Mouse (Mus musculus): ENCODE results near the gene Fam71d.

Fam71d gene

DNA sequence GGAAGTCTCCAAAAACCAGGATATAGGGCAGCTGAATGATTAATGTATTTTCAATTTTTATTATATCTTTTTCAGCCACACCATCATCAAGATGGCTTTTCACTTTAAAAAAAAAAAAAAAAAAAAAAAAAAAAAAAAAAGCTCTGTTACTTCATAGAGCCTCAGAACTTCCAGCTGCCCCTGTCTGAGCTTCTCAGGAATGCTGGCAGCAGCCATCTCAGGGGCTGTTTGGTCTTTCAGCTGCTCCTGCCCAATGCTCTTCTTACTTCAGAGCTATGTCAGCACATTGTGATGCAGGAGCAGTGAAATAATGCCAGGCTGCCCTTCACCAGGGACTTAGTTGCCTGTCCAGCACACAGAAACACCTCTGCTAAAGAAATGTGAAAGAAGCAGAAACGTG, at the start of gene Fam71d:
Gene Fam71d (plus strand): TSS at position 211 of the 400 bp plus-strand sequence.
- in situ Hi-C loops (cut with MboI; ENCODE audit: low pct_unique_long_range_greater_than_20kb in 1 of 2, low sequenced_read_pairs in 2 of 2, unreplicated experiment in 1 of 2) = no loop called here

DNA sequence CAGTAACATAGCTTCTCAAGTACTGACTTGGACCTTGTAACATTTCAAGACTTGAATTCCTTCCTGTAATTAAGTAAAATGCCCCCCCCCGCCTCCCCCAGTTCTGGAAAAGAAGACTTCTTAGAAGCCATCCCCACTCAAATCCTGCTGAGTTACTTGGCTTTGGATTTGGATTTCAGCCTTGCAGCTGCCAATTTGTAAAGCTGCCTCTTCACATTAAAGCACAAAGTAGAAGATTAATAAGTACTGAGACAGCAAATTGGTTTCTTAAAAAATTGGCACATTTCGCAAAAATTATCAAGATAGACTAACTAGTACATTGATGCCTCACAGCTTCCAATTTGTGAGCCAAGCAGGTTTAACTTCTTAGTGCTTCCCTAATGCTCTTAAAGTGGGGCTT, 47.6 kb upstream of the Fam71d start:
- in situ Hi-C loops (cut with MboI; ENCODE audit: low pct_unique_long_range_greater_than_20kb in 1 of 2, low sequenced_read_pairs in 2 of 2, unreplicated experiment in 1 of 2) = no loop called here

DNA sequence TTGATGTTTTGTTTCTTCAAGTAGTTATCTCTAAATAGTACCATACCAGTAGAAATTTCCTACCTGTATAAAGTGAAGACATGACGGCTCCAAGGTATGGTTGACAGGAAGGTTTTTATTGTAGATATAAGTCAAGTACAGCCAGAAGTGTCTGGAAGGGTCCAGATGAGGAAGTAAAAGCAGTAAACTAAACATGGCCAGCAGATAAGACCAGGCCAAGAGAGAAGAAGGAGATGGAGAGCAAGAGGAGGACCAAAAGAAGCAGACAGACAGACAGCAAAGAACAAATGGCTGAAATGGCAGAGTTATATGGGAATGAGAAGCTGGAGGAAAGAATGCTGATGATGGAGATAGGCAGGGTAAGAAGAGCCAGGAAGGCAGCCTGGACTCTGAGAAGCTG, 46.1 kb upstream of the Fam71d start:
- in situ Hi-C loops (cut with MboI; ENCODE audit: low pct_unique_long_range_greater_than_20kb in 1 of 2, low sequenced_read_pairs in 2 of 2, unreplicated experiment in 1 of 2) = no loop called here

DNA sequence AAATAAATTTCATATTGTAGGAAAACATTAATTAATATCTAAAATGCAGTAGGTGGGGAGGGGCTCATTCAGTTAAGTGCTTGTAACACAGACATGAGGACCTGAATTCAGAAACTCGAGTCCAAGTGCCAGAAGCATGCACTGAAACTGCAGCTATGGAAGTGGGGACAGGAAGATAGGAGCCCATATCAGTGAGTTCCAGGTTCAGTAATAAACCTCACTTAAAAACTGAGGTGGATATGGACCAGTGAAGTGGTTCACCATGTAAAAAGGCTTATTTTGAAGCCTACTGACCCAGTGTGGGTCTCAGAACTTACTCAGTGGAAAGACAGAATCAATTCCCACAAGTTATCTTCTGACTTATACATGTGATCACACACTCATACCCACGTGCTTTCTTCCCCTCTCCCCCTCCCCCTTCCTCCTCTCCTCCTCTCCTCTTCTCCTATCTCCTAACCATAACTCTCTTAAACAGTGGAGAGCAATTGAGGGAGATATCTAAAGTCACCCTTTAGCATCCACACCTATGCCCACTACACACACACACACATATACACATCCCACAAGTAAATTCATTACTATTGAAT, 31.5 kb upstream of the Fam71d start:
- in situ Hi-C loops (cut with MboI; ENCODE audit: low pct_unique_long_range_greater_than_20kb in 1 of 2, low sequenced_read_pairs in 2 of 2, unreplicated experiment in 1 of 2) = no loop called here

DNA sequence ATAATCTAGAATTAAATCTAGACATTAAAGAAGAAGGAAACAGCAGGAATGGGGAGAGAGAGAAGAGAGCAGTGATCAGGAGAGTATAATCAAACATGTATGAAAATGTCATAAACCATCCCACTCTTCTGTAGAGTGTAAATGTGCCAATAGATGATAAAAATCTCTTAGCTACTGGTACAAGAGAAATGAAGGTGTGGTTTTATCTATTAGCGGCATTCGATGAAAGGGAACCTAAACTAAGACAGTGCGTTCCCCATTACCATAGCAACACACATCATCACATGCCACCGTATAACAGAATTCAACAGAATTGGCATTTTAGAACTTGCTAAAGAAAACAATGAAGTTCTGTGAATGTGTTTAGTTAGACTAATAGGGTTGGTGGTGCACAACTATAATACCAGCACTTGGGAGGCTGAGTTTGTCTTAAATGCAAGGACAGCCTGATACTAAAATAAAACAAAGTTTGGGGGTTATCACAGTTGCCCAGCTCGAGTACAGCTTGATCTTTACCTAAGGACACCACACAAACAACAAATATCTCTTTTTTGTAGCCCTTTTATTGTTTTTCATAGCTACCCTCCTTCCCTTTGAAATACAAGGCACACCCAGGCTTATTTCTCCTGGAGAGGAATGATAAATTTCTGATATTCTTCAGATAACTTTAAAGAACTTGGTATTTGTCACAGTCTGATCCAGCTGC, 13.1 kb upstream of the Fam71d start:
- in situ Hi-C loops (cut with MboI; ENCODE audit: low pct_unique_long_range_greater_than_20kb in 1 of 2, low sequenced_read_pairs in 2 of 2, unreplicated experiment in 1 of 2) = no loop called here

DNA sequence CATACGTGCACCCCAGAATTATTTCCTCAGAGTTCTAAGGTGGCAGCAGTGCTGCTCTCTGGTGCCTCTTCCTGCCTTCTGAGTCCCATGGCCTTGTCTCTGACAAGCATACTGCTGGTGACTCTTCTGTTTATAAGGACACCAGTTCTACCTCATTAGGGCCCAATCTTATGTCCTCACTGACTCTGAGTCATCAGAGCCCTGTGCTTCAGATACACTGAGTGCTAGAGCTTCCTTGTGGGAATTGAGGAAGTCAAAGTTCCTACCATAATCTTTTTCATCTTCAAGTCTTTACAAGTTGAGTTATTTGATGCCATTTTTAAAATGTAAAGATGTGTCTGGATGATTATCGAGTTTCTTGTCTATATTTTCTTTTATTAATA, 12.5 kb upstream of the Fam71d start:
- in situ Hi-C loops (cut with MboI; ENCODE audit: low pct_unique_long_range_greater_than_20kb in 1 of 2, low sequenced_read_pairs in 2 of 2, unreplicated experiment in 1 of 2) = no loop called here

DNA sequence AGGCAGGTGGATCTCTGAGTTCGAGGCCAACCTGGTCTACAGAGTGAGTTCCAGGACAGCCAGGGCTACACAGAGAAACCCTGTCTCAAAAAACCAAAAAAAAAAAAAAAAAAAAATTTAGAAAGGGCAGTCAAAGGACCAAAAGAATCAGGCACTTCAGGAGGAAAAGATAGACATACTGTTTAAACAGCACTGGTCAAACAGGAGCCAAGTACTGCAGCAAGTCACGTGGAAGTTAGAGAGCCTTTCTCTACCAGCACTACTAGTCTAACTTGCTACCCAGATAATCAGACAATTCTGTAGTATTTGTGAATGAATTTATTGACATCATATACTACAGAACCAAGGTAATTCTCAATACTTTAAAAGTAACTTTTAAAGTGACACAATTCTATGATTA, 10.3 kb upstream of the Fam71d start:
- in situ Hi-C loops (cut with MboI; ENCODE audit: low pct_unique_long_range_greater_than_20kb in 1 of 2, low sequenced_read_pairs in 2 of 2, unreplicated experiment in 1 of 2) = no loop called here

DNA sequence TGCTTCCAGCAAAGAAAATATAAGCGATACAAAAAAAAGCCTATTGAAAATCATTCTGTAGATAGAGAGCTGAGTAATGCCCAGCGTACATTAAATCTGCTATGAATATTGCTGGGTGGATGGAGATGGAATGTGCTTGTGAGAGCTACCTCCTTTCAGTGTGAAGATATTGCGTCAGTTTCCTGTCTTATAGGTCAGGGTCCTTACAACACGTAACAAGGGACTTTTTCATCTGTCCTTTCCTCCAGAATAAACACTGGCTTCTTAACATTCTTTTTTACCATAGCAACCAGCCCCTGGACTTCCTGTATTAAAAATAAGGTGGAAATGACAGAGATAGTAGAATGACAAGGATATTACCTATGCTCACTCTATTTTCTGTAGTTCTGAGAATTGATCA, 9.1 kb upstream of the Fam71d start:
- in situ Hi-C loops (cut with MboI; ENCODE audit: low pct_unique_long_range_greater_than_20kb in 1 of 2, low sequenced_read_pairs in 2 of 2, unreplicated experiment in 1 of 2) = no loop called here

DNA sequence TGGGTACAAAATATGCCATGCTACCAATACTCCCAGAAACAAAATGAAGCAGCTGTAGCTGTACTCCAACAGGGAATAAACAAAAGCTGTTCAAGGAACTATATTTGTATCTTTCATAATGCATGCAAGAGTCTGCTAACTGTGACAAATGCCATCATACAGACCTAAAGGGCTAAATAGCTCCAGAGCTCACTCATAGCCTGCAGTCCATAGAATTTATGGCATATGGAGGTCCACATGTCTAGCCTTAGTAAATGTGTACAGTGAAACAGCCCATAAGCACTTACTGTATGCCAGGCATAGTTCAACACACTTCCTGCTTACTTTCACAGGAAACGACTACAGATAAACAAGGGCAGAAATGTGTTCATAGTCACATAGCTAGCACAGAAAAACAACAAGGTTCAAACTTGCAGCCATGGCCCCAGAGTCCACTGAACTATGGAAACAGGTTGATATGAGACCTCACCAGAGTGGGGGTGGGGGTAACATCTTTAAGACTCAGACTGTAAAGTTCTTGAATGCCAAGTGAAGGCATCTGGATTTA, 5.6 kb upstream of the Fam71d start:
- in situ Hi-C loops (cut with MboI; ENCODE audit: low pct_unique_long_range_greater_than_20kb in 1 of 2, low sequenced_read_pairs in 2 of 2, unreplicated experiment in 1 of 2) = no loop called here

DNA sequence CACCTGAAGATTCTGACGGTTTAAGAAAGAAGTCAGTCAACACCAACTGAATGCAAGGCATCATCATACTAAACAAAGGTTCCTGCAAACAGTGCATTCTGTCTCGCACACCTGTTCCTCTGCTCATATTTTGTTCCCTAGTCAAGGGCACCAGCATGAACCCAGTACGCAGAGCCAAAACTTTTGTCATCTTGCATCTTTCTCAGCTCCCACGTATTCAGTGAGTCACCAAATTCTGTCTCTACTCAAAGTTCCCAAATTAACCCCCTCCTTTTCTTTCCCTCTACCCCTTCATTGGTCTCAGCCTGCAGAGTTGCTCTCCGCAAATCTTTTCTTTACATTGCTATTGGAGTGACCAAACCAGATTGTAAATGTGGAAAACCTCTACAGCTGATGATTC, 2.5 kb upstream of the Fam71d start:
- in situ Hi-C loops (cut with MboI; ENCODE audit: low pct_unique_long_range_greater_than_20kb in 1 of 2, low sequenced_read_pairs in 2 of 2, unreplicated experiment in 1 of 2) = no loop called here

DNA sequence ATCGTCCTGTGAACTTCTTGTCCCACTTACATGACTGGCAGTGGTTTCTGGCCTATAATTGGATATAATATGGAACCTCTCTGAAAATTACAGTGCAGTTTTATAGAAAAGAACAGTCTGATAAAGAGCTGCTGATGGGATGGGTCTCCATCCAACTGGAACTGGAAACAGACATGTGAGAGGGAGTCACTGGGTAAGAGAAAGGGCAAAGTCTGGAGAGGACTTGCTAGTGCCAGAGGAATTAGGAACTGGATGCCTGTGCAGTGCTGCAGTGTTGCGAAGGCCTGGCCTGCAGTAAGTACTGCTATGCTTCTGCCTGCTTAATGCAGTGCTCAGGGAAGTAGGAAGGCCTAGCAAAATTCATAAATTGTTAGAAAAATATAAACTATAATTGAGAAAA, 1.9 kb downstream of the Fam71d start:
- in situ Hi-C loops (cut with MboI; ENCODE audit: low pct_unique_long_range_greater_than_20kb in 1 of 2, low sequenced_read_pairs in 2 of 2, unreplicated experiment in 1 of 2) = no loop called here

DNA sequence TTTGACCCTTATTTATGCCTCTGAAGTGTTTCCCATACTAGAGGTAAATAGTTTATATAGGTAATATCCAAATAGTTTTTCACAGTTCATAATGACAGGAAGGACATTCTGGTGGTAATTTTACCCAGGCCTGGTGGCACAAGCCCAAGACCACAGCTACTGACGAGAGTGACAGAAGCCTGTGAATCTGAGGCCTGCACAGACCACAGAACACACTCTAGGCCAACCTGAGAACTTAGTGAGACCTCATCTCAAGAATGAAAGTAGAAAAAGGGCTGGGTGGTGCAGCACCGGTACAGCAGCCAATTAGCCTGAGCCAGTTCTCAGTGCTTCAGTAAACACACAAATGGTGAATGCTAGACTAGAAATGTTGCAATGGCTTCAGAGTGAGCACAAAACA, 26.4 kb downstream of the Fam71d start:
- in situ Hi-C loops (cut with MboI; ENCODE audit: low pct_unique_long_range_greater_than_20kb in 1 of 2, low sequenced_read_pairs in 2 of 2, unreplicated experiment in 1 of 2) = no loop called here

DNA sequence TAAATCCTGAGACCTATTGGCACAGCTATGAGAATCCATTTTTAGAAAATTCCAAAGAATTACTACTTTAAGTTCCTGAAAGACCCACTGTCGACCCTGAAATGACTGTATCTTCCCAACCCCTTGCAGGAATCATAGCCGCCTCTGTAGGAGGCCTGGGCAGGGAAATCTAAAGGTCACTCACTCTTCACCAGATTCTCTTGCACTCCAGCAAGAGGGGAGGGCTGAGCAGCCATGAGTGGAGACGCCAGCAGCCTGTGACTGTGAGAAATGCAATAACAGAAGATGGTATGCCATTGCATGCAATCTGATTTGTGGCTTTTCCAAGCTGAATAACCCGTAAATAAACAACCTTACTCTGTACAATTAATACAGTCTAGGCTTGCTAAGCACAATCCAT, 36.4 kb downstream of the Fam71d start:
- in situ Hi-C loops (cut with MboI; ENCODE audit: low pct_unique_long_range_greater_than_20kb in 1 of 2, low sequenced_read_pairs in 2 of 2, unreplicated experiment in 1 of 2) = no loop called here

DNA sequence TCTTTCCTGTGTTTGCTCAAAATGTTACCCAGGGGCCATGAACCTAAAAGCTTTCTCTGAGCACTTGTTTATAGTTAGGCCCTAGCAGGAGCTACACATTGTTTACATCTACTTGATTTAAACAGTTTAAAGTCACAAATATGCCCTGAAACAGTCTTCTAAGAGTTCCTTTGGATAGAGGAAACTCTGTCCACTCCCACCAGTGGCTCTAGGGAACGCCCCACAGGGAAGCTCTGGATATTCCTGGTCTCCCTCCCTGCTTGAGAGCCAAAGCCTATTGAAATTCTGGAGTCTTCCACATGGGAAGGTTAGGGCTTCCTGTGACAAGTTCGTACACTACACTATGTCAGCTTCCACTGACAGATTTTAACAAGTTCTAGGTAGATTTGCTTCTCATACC, 48.3 kb downstream of the Fam71d start:
- in situ Hi-C loops (cut with MboI; ENCODE audit: low pct_unique_long_range_greater_than_20kb in 1 of 2, low sequenced_read_pairs in 2 of 2, unreplicated experiment in 1 of 2) = no loop called here

DNA sequence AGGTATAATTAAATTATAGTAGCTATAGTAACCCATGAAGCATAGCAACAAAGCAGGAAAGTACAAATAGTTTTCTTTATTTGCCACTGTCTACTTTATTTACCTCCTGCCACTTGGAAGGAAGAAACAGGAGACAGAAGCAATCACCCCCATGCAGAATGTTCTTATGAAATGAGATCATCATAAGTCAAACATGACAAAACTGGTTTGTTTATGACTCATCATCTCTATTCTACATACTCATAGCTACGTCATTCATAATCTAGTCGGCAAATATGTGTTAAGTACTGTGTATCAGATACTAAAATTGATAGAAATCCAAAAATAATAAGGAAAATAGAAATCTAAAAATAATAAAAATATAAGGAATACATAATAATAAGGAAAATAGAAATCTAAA, 49.0 kb downstream of the Fam71d start:
- in situ Hi-C loops (cut with MboI; ENCODE audit: low pct_unique_long_range_greater_than_20kb in 1 of 2, low sequenced_read_pairs in 2 of 2, unreplicated experiment in 1 of 2) = no loop called here

DNA sequence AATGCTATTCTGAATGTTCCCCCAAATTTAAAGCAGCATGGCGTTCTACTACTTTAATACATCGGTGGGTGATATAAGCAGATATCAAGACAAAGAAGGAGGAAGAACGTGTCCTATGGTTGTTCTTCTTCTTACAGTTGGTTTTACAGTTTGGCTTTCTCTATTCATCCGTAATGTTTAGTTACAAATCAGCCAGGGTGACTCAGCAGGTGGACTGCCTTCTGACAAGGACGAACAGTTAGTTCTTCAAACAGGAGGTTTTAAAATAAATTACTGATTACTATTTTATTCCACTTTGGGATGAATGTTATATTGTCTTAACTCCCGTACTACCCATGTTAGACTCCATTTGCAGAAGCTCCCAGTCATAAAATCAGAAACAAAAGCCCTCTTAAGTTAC, 54.9 kb downstream of the Fam71d start:
- in situ Hi-C loops (cut with MboI; ENCODE audit: low pct_unique_long_range_greater_than_20kb in 1 of 2, low sequenced_read_pairs in 2 of 2, unreplicated experiment in 1 of 2) = no loop called here

DNA sequence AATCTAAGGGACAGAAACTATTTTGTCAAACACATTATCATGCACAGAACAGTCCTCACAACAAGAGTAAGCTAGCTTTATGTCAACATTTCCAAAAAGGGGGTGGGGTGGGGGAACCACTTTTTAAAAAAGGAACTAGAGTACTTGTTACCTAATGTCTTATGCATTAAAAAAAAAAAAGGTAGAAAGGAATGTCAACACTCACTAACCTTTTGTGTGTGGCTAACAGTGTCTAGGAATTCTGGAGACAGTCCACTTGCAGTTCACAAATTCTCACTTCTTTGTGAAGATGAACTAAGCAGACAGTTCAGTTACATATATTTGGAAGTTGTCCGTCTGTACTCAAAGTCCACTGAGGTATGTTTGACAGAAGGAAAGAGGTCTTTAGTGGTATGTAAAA, 56.1 kb downstream of the Fam71d start:
- in situ Hi-C loops (cut with MboI; ENCODE audit: low pct_unique_long_range_greater_than_20kb in 1 of 2, low sequenced_read_pairs in 2 of 2, unreplicated experiment in 1 of 2) = no loop called here

DNA sequence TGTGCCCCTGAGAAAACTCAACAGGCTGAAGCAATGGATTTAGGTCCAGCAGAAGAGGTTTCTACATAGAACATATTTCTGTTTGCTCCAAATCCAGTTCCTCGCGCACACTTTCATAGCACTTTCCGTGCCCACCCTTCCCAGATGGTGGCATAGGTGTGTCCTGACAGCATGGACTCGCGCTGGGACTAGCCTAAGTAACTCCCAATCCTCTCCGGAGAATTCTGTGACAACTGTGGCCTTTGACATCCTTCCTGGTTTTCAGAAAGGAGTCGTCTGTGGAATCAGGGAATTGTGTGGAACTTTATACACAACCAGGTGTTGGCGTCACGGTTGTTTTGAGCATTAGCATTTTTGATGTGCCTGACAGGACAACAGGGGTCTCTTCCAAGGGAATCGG, 56.8 kb downstream of the Fam71d start:
- in situ Hi-C loops (cut with MboI; ENCODE audit: low pct_unique_long_range_greater_than_20kb in 1 of 2, low sequenced_read_pairs in 2 of 2, unreplicated experiment in 1 of 2) = no loop called here

DNA sequence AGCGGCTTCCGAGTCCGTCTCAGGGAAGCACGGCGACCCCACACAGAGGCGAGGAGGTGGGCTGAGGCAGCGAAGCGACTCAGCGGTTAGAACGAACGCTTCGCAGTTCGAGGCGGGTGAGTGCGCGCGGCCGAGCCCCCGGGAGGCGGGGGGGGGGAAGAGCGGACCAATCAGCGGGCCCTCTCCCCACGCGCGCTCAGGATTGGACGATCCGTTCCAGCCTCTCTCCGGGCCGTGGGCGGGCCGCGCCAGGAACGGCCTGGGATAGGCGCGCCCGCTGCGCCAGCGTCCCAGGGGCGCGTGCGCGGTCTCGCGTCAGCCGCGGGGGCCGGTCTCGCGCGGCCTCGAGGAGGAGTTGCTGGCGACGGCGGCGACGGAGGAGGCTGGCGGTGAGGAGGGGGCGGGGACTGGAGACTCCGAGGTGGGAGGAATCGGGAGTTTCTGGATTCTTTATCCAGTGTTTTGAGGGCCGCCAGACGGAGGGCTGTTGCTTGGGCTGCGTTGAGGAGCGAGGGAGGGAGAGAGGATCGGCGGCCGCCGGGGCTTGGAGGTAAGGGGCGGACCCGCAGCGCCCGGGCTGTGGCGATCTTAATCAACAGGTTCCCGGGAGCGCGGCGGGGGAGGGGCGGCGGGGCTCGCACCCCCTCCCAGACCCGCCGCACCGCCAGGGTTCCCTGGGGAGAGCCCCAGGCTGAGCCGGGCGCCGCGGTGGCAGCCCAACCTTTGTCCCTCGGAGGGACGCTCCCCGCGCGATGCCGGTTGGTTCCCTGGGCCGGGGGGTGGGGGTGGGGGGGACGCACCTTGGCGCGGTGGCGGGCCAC, 57.4 kb downstream of the Fam71d start, which contains the start of gene Mpp5:
Gene Mpp5 (plus strand): TSS at position 351 of the 821 bp plus-strand sequence.
- in situ Hi-C loops (cut with MboI; ENCODE audit: low pct_unique_long_range_greater_than_20kb in 1 of 2, low sequenced_read_pairs in 2 of 2, unreplicated experiment in 1 of 2) = no loop called here

Data from mouse embryonic stem cell (cell line).